Mouse (Mus musculus) layer of hippocampus, postnatal 36 days (tissue): ENCODE data around the gene Ssxb6. TPM values are rescaled to one million over a fixed set of nuclear protein-coding genes. Genes with fewer than 3 reads are reported as not detected.
"Not testable (repeated sequence)": the region's sequence is repeated elsewhere in the genome, so short reads cannot be mapped to it uniquely, and the experiment has no call there.

Experiments
- DNase-seq, 2 experiments: peaks; one replicate each; pipeline ENCODE4 v3.0.0; 2022
- total RNA-seq, 2 experiments: library from RNA; stranded (reverse); gene quantifications; 2 replicates each; pipeline ENCODE4 v1.2.3; 2021

The Ssxb6 gene
- not detected for total RNA-seq

DNA sequence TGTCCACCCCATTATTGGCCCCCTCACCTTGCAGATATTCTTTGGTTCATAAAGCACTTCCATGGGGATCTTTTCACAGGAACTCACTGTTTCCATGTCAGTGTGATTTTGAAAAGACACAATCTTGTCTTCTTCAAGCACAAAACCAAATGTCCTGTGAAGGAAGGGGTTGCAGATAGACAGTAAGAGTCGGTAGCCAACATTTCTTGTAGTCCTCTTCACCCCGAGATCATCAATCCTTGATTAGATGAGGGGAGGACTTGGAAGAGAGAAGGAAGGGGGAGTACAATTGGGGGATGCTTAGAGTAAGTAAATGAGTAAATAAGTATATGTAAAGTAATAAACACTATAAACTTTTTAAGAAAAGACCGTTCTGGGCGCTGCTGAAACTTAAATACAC lies at the start of gene Ssxb6:
Gene Ssxb6, minus strand, starts transcription at position 101 of the 400 bp plus-strand sequence.
- not testable (repeated sequence) for DNase-seq

DNA sequence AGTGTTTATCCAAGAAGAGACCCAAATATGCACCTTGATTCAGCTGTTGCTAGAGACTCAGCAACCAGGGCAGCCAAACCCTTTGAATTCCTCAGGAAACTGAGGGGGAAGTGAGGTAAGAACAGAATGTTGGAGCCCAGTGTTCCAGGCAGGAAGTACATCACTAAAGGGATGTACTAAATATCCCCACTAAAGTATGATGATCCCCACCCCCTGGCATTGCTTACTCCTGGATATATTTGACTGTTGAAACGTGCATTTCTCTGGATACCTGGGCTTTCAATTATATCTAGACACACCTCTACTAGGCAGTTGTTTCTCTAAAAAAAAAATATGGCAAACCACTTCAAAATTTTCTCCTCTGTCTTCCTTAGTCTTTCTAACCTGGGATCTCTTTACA lies 43.7 kb upstream of the Ssxb6 start, which contains the start of gene Ssxb3:
Gene Ssxb3, minus strand, starts transcription at position 101 of the 400 bp plus-strand sequence.
- DNase-seq: not testable (repeated sequence)

DNA sequence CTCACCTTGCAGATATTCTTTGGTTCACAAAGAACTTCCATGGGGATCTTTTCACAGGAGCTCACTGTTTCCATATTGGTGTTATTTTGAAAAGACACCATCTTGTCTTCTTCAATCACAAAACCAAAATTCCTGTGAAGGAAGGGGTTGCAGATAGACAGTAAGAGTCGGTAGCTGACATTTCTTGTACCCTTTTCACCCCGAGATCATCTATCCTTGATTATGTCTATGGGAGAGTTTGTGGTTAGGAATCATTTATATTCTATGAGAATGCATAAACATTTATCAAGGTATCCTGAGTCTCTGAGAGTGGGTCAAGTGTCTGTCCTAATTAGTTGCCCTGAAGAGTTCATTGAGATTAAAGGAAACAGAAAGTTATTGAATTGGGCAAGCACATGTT lies 23.2 kb downstream of the Ssxb6 start, which contains the start of gene Gm14459:
Gene Gm14459, minus strand, starts transcription at position 101 of the 400 bp plus-strand sequence.
- no peak for DNase-seq

Other genes starting within 250 kb of the Ssxb6 start
- not detected for gene Ssxb10, start 220.8 kb downstream of the Ssxb6 start, total RNA-seq
- not detected for gene Ssxb9, start 181.3 kb downstream of the Ssxb6 start, total RNA-seq
- not detected for gene Ssxb1, start 134.9 kb downstream of the Ssxb6 start, total RNA-seq
- not detected for gene Ssxb2, start 86.5 kb downstream of the Ssxb6 start, total RNA-seq
- not detected for gene Gm14459, start 23.3 kb downstream of the Ssxb6 start, total RNA-seq
- not detected for gene Ssxb3, start 43.6 kb upstream of the Ssxb6 start, total RNA-seq
- not detected for gene Ssxb8, start 142.6 kb upstream of the Ssxb6 start, total RNA-seq
- not detected for gene Ssx9, start 200.2 kb upstream of the Ssxb6 start, total RNA-seq